Mouse (Mus musculus) frontal cortex, postnatal 14 days (tissue): ENCODE measurements around the gene Ano10.
"Not testable (repeated sequence)": the region's sequence is repeated elsewhere in the genome, so short reads cannot be mapped to it uniquely, and the experiment has no call there.

Source experiments
- DNase-seq, 2 experiments: peaks; one replicate each; pipeline ENCODE4 v3.0.0; 2022; ENCODE audit warnings: low spot score in 2 of 2

The Ano10 gene

DNA sequence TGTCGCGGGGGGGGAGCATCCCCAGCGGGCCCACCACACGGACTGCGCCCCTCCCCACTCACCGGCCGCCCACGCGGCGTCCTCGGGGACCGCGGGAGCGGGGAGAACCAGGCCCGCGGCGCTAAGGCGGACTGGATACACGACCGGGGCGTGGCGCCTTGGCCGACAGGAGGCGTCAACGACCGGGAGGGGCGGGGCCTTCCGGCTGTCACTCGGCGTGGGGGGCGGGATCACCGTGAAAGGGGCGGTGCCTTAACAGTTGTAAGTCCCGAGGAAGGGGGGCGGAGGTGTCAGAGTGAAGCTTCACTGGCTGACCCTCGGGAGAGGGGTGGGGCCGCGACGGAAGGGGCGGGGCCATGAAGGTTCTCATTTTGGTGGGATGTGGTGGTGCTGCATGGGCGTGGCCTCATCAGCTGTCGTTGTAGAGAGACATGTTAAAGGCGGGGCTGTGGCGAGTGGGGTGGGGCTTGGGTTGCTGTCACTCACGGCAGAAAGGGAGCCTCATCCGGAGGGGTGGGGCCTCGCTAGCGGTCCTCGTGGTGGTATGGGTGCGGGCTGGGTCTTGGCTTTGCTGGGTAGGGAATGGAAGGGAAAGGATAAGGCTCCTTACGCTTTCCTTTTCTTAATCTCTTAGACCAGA lies at the start of gene Ano10:
Gene Ano10 (minus strand): TSS at position 182 of the 640 bp plus-strand sequence.
- peak; percentile 95 for DNase-seq

DNA sequence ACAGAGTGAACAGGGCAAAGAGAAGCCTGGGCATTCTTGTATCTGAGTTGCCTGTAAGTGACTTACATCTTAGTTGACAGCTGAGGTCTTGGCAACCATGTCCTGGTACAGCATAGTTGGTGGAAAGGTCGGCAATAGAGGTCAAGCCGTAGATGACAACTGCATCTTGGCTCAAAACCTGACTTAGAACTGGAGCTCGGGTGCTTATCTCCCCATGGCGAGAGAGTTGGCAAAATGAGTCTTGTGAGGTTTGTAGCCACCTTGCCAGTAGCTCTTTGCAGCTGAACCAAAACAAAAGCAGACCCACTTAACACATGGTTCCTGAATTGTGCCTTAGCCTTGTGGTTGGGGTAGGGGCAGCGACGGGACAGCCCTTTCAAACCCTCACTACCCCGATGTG lies 49.2 kb upstream of the Ano10 start:
- DNase-seq = no peak

DNA sequence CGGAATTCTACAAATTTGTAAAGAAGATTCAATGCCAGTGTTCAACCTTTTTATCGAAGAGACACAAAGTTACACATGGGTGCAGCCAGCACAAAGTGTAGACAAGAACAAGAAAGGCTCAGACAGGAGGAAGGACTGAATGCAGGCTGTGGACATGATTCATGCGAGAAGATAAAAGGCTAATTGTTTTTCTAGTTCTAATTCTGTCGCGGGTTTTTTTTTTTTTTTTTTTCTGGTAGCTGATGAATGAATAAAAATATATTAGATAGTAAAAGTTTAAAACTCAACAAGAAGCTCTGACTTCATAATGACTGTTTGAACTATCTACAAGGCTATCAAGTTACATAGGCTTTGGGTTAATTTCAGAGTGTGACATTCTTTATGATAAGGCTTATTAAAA lies 45.7 kb upstream of the Ano10 start:
- no peak for DNase-seq

DNA sequence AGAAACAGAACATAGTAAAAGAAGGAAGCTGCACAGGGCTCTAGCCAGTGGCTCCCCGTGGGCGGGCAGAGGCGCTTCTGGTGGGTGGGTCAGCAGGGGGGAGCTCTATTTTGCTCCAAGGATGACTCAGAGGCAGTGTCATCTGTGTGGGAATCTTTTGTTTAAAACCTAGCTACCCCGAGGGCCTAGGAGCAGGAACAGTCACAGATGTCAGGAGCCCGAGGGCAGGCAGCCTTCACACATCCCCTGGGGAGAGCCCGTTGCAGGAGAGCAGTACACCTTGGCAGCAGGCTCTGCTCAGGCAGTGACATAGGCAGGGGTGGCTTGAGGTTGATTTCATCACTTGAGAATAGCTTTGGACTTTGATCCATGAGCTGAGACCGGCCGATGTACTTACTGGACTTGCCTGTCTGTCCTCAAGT lies 43.3 kb upstream of the Ano10 start:
- no peak for DNase-seq

DNA sequence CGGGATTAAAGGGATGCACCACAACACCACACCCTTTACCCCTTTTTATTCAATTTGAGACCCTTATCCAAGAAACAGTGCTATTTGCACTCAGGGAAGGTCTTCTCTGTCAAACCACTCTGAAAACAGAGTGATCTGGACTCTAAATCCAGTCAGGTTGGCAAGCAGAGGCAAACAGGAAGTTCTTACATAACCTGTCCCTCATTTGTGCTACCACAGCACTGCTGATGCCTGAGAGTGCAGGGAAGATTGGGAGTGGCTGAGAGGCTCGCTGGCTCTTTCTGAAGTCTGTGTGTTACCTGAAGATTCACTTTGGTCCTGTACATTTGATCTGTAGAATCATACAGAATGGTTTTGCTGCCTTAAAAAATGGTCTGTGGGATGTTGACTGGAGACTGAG lies 42.5 kb upstream of the Ano10 start:
- no peak for DNase-seq

DNA sequence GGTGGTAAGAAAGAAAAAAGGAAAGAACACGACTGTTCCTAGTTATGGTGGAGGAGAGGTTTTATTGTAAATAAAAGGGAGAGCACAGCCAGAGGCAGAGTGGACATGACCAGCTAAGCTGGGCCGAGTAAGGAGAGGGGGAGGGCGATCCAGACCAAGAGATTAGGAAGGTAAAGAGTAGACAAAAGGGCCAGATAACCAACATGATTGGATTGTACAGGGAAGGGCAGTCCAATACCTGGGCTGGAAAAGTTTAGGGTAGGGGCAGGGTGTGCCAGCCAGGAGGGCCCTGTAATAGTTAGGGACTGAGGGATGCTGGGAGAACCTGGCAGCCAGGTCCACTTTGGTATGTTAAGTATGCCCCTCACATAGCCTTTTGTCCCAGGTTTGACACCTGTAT lies 34.0 kb upstream of the Ano10 start:
- DNase-seq = no peak

DNA sequence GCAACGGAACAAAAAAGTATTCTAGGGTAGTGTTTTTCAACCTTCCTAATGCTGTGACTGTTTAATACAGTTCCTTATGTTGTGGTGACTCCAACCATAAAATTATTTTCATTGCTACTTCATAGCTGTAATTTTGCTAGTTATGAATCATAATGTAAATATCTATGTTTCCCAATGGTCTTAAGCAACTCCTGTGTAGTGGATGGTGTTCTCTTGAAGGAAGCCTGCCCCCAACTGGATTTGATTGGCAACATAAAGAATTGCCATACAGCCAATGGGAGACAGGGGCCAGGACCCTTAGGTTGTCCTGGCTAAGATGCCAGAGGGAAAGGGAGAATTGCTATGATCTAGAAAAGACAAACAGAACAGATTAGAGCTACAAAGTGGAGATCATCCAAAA lies 31.8 kb upstream of the Ano10 start:
- no peak for DNase-seq

DNA sequence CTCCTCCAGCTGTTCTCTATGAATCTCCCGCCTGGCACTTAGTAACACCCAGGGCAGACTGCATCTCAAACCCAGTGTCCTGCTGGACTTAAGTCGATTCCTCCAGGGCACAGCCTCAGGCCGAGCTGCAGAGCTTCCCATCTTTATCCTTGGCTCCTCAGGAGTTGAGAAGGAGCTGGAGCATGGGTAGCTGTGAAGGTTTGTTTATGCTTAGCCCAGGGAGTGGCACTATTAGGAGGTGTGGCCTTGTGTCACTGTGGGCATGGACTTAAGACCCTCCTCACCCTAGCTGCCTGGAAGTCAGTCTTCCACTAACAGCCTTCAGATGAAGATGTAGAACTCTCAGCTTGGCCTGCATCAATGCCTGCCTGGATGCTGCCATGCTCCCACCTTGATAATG lies 28.1 kb upstream of the Ano10 start:
- DNase-seq = no peak

DNA sequence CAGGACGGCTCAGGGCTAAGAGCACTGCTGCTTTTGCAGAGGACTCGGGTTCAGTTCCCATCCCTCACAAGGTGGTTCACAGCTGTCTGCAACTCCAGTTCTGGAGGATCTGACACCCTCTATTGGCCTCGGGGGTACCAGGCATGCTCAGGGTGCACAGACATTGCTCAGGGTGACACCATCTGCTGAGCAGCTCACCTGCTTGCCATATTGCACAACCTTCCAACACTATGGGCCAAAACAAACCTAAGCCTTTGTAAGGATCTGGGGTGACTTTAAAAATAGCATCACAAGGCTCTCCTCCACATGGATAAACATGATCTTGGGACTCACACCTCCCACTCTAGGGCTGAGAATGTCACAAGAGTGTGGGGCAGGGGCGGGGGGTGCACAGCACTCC lies 26.4 kb upstream of the Ano10 start:
- no peak for DNase-seq

DNA sequence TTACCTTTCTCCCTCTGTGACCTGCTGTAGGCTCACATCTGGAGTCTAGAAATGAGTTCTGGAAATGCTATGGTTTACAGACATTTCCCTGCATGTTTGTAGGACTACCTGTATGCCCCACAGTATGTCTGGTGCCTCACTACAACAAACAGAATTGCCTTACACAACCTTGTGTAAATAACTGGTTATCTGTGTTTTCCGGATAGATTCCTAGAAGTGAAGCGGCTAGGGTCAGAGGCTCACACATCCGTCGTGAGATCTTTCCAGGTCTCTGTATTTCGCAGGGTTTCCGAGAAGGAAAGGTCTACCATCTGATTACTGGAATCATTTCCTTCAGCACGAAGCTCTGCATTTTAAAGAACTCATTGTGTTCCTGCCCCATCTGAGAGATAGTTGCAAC lies 22.3 kb upstream of the Ano10 start:
- DNase-seq = no peak

DNA sequence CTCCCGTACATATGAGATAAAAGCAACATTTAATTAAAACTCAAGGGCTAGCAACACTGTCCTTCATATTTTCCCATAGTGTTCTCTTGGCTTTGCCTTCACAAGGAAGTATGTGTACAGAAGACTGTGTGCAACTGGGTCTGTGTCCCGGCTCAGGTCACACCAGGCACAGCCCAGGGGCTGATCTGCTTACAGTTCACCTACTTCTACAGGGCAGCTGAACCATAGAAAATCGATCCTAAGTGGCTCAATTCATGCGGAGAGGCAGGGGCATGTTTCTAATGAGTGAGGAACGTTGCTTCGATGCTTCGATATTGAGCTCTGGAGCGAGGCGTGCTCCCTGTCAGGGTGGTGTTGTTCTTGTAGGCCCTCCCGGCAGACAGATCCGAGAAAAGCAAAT lies 21.3 kb upstream of the Ano10 start:
- DNase-seq = no peak

DNA sequence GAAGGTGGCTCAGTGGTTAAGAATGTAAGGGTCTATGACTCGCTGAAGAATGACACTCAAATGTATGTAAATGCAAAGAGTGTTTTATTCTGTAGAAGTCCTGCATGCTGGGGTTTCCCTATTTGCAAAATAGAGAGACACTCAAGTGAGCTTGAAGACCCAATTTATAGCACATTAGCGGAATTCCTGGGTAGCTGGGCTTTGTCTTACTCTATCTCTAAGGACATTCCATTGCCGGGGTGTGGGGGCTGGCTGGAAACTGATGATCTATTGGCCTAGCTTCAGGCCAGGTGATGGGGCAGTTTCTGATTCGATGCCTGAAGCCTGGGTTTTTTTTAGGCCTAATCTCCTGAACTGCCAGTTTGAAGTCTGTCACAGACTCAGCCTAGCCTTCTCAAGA lies 20.7 kb upstream of the Ano10 start:
- no peak for DNase-seq

DNA sequence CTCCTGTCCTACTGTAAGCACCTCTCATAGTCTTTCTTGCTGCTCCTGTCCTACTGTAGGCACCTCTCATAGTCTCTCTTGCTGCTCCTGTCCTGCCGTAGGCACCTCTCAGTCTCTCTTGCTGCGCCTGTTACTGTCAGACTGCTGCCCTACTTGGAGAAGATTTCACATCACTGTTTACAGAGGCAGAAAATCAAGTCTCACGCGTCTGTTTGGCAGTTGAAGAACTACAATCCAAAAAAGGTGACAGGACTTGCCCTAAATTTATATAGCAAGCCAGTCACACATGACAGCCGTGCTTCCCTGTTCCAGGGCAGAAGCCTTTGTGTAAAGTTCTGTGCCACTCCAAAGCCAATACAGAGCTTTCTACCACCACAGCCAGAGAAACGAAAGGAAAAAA lies 20.2 kb upstream of the Ano10 start:
- no peak for DNase-seq

DNA sequence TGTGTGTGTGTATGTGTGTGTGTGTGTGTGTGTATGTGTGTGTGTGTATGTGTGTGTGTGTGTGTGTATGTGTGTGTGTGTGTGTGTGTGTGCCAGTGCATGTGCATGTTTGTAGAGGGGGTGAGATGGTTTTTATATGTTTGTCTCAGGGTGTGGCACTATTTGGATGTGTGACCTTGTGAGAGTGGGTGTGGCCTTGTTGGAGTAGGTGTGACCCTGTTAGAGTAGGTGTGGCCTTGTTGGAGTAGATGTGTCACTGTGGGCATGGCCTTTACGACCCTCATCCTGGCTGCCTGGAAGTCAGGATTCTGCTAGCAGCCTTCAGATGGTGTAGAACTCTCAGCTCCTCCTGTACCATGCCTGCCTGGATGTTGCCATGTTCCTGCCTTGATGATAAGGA lies 18.9 kb upstream of the Ano10 start:
- DNase-seq = not testable (repeated sequence)

DNA sequence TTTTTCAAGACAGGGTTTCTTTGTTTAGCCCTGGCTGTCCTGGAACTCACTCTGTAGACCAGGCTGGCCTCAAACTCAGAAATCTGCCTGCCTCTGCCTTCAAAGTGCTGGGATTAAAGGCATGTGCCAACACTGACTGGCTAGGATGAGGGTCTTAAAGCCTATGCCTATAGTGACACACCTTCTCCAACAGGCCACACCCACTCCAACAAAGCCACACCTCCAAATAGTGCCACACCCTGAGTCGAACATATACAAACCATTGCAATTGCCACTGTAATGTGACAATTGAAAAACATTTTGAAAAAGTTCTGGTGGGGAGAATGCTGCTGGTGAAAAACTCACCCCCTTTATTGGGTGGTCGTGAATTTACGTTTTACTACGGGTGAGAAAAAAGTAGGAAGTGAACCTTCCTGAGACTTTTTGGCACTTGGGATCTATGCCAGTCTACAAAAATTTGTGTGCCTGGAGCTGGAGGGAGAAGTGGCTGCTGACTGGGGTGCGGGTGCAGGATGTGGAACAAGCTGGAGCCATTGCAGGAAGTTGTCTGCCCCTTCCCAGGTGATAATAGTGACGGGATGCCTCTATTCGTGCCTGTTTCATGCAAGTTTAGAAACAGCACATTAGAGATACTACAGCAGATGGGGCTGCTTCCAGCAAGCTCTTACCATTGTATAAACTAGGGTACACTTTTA lies 18.2 kb upstream of the Ano10 start:
- DNase-seq = no peak

DNA sequence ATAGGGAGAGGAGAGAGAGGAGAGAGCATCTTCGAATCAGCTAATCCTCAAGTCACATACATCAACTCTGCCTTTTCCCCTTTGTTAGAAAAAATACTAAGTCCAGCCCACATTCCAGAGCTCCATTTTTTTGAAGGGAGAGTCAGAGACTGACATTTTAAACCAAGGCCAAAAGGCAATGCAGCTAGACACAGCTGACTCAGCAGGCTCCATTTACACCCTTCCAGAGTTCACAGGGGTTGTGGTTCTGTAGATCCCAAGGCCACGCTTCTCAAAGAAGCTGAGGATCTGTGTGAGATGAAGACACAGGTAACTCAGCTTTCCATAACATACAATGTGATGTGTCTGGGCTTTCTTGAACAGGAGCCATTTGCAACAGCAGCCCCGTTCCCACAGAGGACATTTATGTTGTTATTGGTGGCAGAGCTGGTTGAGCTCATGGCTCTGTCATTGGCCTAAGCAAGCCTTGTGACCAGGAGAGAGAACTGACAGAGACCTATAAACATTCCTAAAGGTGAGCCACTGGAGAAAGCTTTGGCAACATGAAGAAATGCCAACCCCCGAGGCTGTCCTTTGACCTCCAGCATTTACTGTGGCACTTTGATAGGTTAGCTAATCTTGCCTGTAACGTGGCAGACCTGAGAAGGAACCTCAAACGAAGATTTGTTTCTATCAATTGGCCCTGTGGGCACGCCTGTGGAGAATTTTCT lies 17.0 kb upstream of the Ano10 start:
- DNase-seq = no peak

DNA sequence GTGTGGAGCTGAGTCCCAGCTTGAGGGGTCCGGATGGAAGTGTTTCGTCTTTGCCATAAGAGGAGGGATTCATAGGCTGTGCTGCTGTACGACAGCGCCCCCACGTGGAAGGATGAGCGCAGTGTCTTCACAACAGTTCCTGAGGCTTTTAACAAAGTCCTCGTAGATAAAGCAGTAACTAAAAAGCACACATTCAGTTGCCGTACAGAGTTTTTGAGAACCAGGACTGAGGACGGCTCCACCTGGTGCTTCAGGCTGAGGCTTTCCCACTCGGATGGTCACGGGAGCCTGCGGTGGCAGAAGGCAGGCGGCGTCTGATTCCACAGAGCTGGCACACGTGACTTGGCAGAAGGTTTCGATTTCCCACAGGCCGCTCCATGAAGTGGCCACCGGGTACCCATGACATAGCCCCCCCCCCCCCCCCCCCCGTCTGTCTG lies 16.4 kb upstream of the Ano10 start:
- peak; percentile 69 to 81 for DNase-seq

DNA sequence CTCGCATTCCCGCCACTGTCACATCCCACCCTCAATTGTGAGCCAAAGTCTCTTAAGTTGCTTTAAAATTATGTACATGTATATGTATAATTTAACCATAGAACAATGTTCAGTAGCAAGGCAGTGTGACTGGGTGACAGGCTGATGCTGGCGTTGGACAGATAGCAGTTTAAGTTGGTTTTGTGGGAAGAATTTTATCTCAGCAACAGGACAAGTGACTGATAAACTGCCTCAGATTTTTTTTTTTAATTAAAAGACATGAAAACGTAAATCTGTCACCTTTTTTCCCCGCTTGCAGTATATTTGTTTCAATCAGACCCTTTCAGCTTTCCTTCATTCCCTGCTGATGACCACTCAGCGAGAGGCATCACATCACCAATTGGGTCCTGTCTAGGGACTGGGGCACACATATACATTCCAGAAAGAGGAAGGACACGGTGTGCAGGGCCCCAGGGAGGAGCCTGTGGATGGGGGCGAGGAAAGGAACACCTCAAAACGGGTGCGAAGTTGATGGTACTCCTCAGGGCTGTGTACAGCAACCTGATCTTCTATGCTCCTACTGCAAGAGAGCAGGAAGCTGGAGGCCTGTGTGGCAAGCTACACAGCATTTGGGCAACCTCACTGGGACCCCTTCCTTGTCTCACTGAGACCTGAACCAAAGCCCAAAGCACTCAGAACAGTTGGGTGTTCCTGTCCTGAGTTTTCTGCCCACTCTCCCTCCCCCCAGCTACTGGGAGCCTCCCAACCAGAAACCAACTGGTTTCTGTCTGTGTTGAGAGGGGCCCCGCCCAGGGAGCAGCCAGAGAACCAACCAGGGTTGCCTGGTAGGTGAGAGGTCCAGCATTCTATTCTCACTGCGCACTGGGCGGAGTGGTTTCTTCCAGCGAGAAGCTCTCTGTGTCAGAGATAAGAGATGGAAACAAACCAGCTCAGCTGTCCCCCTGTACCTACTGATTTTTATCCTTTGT lies 15.1 kb upstream of the Ano10 start:
- DNase-seq = no peak

DNA sequence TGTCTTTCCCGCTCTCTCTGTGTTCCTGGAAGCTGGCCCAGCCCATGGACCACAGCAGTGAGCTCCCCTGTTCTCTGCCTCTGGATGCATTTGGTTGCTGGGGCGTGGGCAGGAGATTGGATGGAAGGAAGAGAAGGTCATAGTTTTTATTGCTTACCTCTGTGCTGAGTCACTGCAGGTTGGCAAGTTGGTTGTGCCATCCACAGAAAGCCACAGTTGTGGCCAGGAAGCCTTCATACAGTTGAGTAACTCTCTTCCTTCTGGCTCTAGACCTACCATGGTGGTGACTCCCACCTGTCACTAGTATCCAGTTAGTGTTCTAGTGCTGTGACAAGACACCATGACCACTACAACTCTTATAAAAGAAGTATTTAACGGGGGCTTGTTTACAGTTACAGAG lies 11.1 kb upstream of the Ano10 start:
- DNase-seq = no peak

DNA sequence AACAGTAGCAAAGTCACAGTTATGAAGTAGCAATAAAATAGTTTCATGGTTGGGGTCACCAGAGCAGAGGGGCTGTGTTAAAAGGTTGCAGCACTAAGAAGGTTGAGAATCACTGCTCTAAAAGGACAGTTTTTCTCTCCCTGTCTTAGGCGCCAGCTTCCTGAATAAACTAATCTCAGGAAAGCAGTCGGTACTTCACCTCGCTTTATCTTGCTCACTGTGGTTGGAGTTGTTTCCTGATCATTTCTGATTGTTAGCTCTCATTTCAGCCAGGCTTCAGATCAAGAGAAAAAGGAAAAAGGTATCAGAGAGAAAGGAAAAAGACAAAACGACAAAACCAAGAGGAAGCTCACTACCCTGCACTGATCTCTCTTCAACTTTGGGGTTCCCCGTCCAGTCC lies 1.9 kb upstream of the Ano10 start:
- no peak for DNase-seq

DNA sequence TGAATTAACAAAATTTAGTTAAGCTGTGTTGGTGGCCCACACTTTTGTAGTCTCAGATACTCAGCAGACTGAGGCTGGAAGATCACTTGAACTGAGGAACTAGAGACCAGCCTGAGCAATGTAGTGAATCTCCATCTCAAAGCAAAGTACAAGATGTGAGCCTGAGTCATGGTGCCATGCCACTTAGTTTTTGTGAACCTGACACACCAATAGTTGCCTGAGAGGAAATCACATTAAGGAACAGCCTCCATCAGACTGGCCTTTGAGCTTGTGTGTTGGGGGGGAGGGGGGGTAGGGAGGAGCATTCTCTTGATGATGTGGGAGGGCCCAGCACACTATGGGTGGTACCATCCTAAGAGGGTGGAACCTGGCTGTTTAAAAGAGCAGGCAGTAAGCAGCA lies 1.2 kb upstream of the Ano10 start:
- no peak for DNase-seq

DNA sequence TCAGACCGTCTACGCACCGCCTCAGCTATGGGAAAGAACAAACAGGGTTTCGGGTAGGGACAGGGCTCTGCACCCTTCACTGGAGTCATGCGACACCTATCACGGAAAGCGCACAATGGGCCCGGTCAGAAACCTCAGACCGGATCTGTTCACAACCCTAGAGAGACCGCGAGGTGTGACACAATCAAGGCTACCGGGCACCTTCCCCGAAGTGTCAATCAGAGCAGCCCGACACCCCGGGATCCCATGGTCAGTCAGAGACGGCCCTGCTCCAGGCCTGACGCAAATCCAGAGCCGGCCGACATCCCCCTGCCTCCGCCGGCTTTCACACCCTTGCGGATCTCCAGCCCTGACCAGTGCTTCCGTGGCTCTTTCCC lies 370 bp downstream of the Ano10 start:
- DNase-seq = no peak
